Mouse (Mus musculus) intestine, postnatal 0 days (tissue): ENCODE results near the gene Pigx. TPM values are rescaled to one million over a fixed set of nuclear protein-coding genes. Genes with fewer than 3 reads are reported as not detected.
A peak's percentile ranks its signal among the peaks of the same experiment; 100 is the strongest.

Experiments
- ATAC-seq: fragments of 200-750 bp; cut with Nextera tagmentation; 2 replicates; pipeline ENCODE4 v1.8.0; 2017; ENCODE audit warnings: mild to moderate bottlenecking, moderate TSS enrichment, moderate library complexity
- H3K27ac ChIP-seq: fragments of 300-500 bp; sonication (generic); 2 replicates; pipeline ENCODE4 v1.5.1; 2014; ENCODE audit warnings: mild to moderate bottlenecking, low read depth, low read length, moderate library complexity
- H3K27me3 ChIP-seq: fragments of 300-500 bp; sonication (generic); replicated peaks from 2 replicates; pipeline ENCODE4 v1.6.1; 2014; ENCODE audit warnings: low read length, mixed read lengths; ENCODE audit not compliant: control insufficient read depth, insufficient read depth
- H3K36me3 ChIP-seq: fragments of 300-500 bp; sonication (generic); 2 replicates; pipeline ENCODE4 v1.6.1; 2014; ENCODE audit warnings: mild to moderate bottlenecking, moderate library complexity; ENCODE audit not compliant: control insufficient read depth, insufficient read depth
- H3K4me1 ChIP-seq: fragments of 300-500 bp; sonication (generic); replicated peaks from 2 replicates; pipeline ENCODE4 v1.6.1; 2014; ENCODE audit warnings: antibody characterized with exemption, low read length, mixed read lengths; ENCODE audit not compliant: control insufficient read depth, insufficient read depth
- H3K4me2 ChIP-seq: fragments of 300-500 bp; sonication (generic); replicated peaks from 2 replicates; pipeline ENCODE4 v1.6.1; 2014; ENCODE audit warnings: low read depth, mild to moderate bottlenecking, moderate library complexity
- H3K4me3 ChIP-seq: fragments of 300-500 bp; sonication (generic); 2 replicates; pipeline ENCODE4 v1.5.1; 2014; ENCODE audit warnings: low read depth, low read length
- H3K9ac ChIP-seq: fragments of 300-500 bp; sonication (generic); 2 replicates; pipeline ENCODE4 v1.6.1; 2014; ENCODE audit warnings: mild to moderate bottlenecking, low read depth, low read length
- H3K9me3 ChIP-seq: fragments of 300-500 bp; sonication (generic); 2 replicates; pipeline ENCODE4 v1.6.1; 2016; ENCODE audit warnings: mixed run types; ENCODE audit not compliant: control insufficient read depth
- CTCF ChIP-seq: sonication (generic); IDR thresholded peaks from 2 replicates; pipeline ENCODE4 v1.5.1; 2016; ENCODE audit warnings: low read depth, mild to moderate bottlenecking, control low read depth, antibody characterized with exemption, moderate library complexity
- WGBS: fragments of 180-500 bp; shearing (Covaris S2); extraction: QIAGEN DNeasy Blood & Tissue Kit; methylation state at CpG from one replicate; pipeline ENCODE4 v1.1.7; 2014; 5-methylcytosine and 5-hydroxymethylcytosine counted together
- polyA plus RNA-seq: library from polyadenylated mRNA; unstranded; fragments of >200 nt; fragmentation: Nextera tagmentation; extraction: Ambion mirVana; gene quantifications from 2 replicates; pipeline ENCODE4 v1.2.1, GENCODE M21; 2015

The Pigx gene
- polyA plus RNA-seq, 1 experiment from 2014 or later: 68.1 TPM

- no peak overlapping the region for H3K4me2 ChIP-seq
- H3K27me3 ChIP-seq: no peaks in the 10 kb centered on the region
- 85% methylated on average over 7 of the region's 7 CpGs for WGBS
- no peaks in the 10 kb centered on the region for H3K36me3 ChIP-seq
- H3K4me3 ChIP-seq: no peak overlapping the region
- no peak overlapping the region for H3K9ac ChIP-seq
- ATAC-seq: no peak
- TF ChIP-seq CTCF: no peak
- H3K27ac ChIP-seq: no peak overlapping the region
- no peaks in the 10 kb centered on the region for H3K9me3 ChIP-seq
- H3K4me1 ChIP-seq: no peaks in the 10 kb centered on the region
Measured at GRCm38 (mm10) chr16:32124020-32124419, 24.5 kb upstream of the Pigx start.

GRCm38 (mm10) chr16:32120454-32120853 is 20.9 kb upstream of the Pigx start:
- TF ChIP-seq CTCF: peak; percentile 24; the same call in 1 of the 2 replicates
- no peaks in the 10 kb centered on the region for H3K4me1 ChIP-seq
- H3K4me3 ChIP-seq: no peak overlapping the region

GRCm38 (mm10) chr16:32116186-32116585 is 16.6 kb upstream of the Pigx start:
- TF ChIP-seq CTCF: no peak
- no peaks in the 10 kb centered on the region for H3K9me3 ChIP-seq
- WGBS: 27% methylated on average over 5 of the region's 5 CpGs
- ATAC-seq: no peak
- H3K4me2 ChIP-seq: no peak overlapping the region
- no peaks in the 10 kb centered on the region for H3K27me3 ChIP-seq
- no peak overlapping the region for H3K4me3 ChIP-seq
- H3K36me3 ChIP-seq: no peaks in the 10 kb centered on the region
- H3K4me1 ChIP-seq: no peaks in the 10 kb centered on the region
- H3K9ac ChIP-seq: no peak overlapping the region
- no peak overlapping the region for H3K27ac ChIP-seq

More at GRCm38 (mm10) chr16:32120454-32120853, 20.9 kb upstream of the Pigx start:
- no peaks in the 10 kb centered on the region for H3K9me3 ChIP-seq
- no peak overlapping the region for H3K27ac ChIP-seq
- no peak for ATAC-seq
- H3K36me3 ChIP-seq: no peaks in the 10 kb centered on the region
- no peak overlapping the region for H3K9ac ChIP-seq
- no peak overlapping the region for H3K4me2 ChIP-seq
- WGBS: 79% methylated on average over 3 of the region's 3 CpGs
- H3K27me3 ChIP-seq: no peaks in the 10 kb centered on the region

GRCm38 (mm10) chr16:32115781-32116180 is 16.2 kb upstream of the Pigx start:
- Histone ChIP-seq H3K36me3 (no peaks in the 10 kb centered on the region), H3K4me2 (no peak overlapping the region), H3K27ac (no peak overlapping the region), H3K27me3 (no peaks in the 10 kb centered on the region), H3K9ac (no peak overlapping the region), H3K4me3 (no peak overlapping the region), H3K9me3 (no peaks in the 10 kb centered on the region), H3K4me1 (no peaks in the 10 kb centered on the region)
- TF ChIP-seq CTCF: no peak
- ATAC-seq: no peak
- 45% methylated on average over 6 of the region's 6 CpGs for WGBS

- Histone ChIP-seq H3K36me3 (no peaks in the 10 kb centered on the region), H3K4me3 (no peak overlapping the region), H3K4me1 (no peaks in the 10 kb centered on the region), H3K27ac (no peak overlapping the region), H3K9me3 (no peaks in the 10 kb centered on the region), H3K27me3 (no peaks in the 10 kb centered on the region), H3K9ac (no peak overlapping the region), H3K4me2 (0 out of 2 replicates have a peak overlapping the region, but pooled peaks have one; percentile 27)
- TF ChIP-seq CTCF: peak; percentile 93
- 12% methylated on average over 15 of the region's 15 CpGs for WGBS
- ATAC-seq: no peak
Measured at GRCm38 (mm10) chr16:32114968-32115695, 15.6 kb upstream of the Pigx start.

- no peak for ATAC-seq
- no peak overlapping the region for H3K27ac ChIP-seq
Measured at GRCm38 (mm10) chr16:32114406-32114805, 14.9 kb upstream of the Pigx start.

More at GRCm38 (mm10) chr16:32114406-32114805, 14.9 kb upstream of the Pigx start:
- 82% methylated on average over 10 of the region's 10 CpGs for WGBS
- no peaks in the 10 kb centered on the region for H3K9me3 ChIP-seq
- no peak overlapping the region for H3K4me3 ChIP-seq
- H3K36me3 ChIP-seq: no peaks in the 10 kb centered on the region
- H3K9ac ChIP-seq: no peak overlapping the region
- H3K27me3 ChIP-seq: no peaks in the 10 kb centered on the region
- no peak overlapping the region for H3K4me2 ChIP-seq
- no peaks in the 10 kb centered on the region for H3K4me1 ChIP-seq
- TF ChIP-seq CTCF: no peak
